Mouse (Mus musculus): Measurements from ENCODE around the gene Maff.

DNA sequence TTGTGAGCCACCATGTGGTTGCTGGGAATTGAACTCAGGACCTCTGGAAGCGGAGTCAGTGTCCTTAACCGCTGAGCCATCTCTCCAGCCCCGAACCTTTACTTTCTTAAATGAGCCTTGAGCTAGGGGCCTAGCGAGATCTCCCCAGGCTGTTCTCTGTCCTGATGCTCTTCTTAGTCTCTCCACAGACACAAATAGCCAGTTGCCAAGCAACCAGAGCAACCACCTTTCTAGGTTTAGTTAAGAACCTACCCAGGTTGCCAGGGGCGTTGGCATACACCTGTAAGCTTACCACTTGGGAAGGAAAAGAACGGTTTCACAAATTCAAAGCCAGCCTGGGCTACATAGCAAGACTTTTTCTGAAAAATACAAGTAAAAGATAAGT lies 16.4 kb upstream of the Maff start:
- TF ChIP-seq POLR2A (IDR thresholded peaks at IDR 0.05; ENCODE audit: control insufficient read depth, low read depth, low read length), result no peak
- TF ChIP-seq CTCF (IDR thresholded peaks at IDR 0.05; ENCODE audit: control insufficient read depth, insufficient read depth, insufficient replicate concordance, low read depth, low read length), result no peak
